Mouse (Mus musculus): ENCODE results near the gene Josd2.

DNA sequence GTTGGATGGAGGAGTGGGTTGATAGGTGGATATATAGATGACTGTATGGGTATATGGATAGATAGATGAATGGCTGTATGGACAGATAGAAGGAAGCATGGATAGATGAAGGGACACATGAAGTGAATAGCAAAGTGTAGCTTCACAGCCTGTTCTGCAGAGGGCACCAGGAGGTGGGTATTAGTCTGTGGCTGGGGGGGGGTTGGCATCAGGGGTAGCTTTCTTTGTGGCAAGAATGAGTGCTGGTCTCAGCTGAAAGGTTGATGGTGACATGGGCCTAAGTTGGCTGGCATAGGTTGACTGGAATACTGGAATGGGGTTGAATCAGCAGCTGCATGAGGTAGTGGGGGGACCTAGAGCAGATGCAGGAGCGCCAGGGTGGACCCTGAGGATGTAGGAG is 26.6 kb upstream of the Josd2 start:
- TF ChIP-seq CTCF (IDR thresholded peaks at IDR 0.05; ENCODE audit: low read depth) (no peak), EP300 (optimal IDR thresholded peaks at IDR 0.05) (no peak)
